Mouse (Mus musculus) heart, postnatal 0 days (tissue): ENCODE measurements around the gene Eif4e1b.

Experiments used
- CTCF ChIP-seq: IDR thresholded peaks from 2 replicates; pipeline ENCODE4 v1.5.1; 2016; ENCODE audit warnings: antibody characterized with exemption, control low read depth, low read depth
- EP300 ChIP-seq: IDR thresholded peaks from 2 replicates; pipeline ENCODE4 v1.6.1; 2016; ENCODE audit warnings: antibody characterized with exemption, low read depth

GRCm38 (mm10) chr13:54799701-54800100 is 15.9 kb downstream of the Eif4e1b start:
- TF ChIP-seq CTCF (peak; percentile 90), EP300 (no peak)
